Mouse (Mus musculus) testis, adult 10 weeks (tissue): Measurements from ENCODE around the gene Espnl. TPM values are rescaled to one million over a fixed set of nuclear protein-coding genes. Genes with fewer than 3 reads are reported as not detected.

Experiments used
- polyA plus RNA-seq: library from polyadenylated mRNA; stranded (reverse); fragments of 350-450 nt; fragmentation: Illumina TruSeq; extraction: RNeasy Lipid Tissue Mini Kit (QIAGEN cat#74804); gene quantifications from one replicate; pipeline ENCODE4 v1.2.3, GENCODE M21; 2014; ENCODE audit warnings: low read depth, low replicate concordance

Espnl gene
- polyA plus RNA-seq: 0.06 TPM

GRCm38 (mm10) chr1:91321760-91322438, at the start of gene Espnl:
Espnl (plus strand) TSS chr1:91322075.

GRCm38 (mm10) chr1:91297799-91298744, 23.8 kb upstream of the Espnl start, which contains the start of gene Scly:
Scly (plus strand) TSS chr1:91298338.

GRCm38 (mm10) chr1:91350841-91351240, 29.0 kb downstream of the Espnl start, which contains the start of gene Klhl30:
Klhl30 (plus strand) TSS chr1:91351016.

GRCm38 (mm10) chr1:91366215-91367108, 44.6 kb downstream of the Espnl start, which contains the start of gene Erfe:
Erfe (plus strand) TSS chr1:91366430.

Other genes starting within 250 kb of the Espnl start
- gene Rbm44, start 177.0 kb upstream of the Espnl start, polyA plus RNA-seq: 167 TPM
- gene Ramp1, start 142.3 kb upstream of the Espnl start, polyA plus RNA-seq: 0.20 TPM
- gene Ube2f, start 71.8 kb upstream of the Espnl start, polyA plus RNA-seq: 216 TPM
- gene Scly, start 23.7 kb upstream of the Espnl start, polyA plus RNA-seq: 4.8 TPM
- not detected for gene Klhl30, start 28.9 kb downstream of the Espnl start, polyA plus RNA-seq
- 1.0 TPM for gene Erfe, start 44.4 kb downstream of the Espnl start, polyA plus RNA-seq
- 14.5 TPM for gene Ilkap, start 76.7 kb downstream of the Espnl start, polyA plus RNA-seq
- gene Hes6, start 92.0 kb downstream of the Espnl start, polyA plus RNA-seq: not detected
- 1.3 TPM for gene Per2, start 137.2 kb downstream of the Espnl start, polyA plus RNA-seq
- 13.1 TPM for gene Traf3ip1, start 172.6 kb downstream of the Espnl start, polyA plus RNA-seq
- 12.1 TPM for gene Asb1, start 218.5 kb downstream of the Espnl start, polyA plus RNA-seq